Mouse (Mus musculus) MN1 (cell line): ENCODE results near the gene Gart.
A peak's percentile ranks its signal among the peaks of the same experiment; 100 is the strongest.

Experiments
- DNase-seq: peaks from one replicate; pipeline ENCODE4 v3.0.0-alpha.2; 2016; ENCODE audit warnings: low spot score

The Gart gene

GRCm38 (mm10) chr16:91609501-91610245 is 37.1 kb downstream of the Gart start:
- peak; percentile 32 for DNase-seq

GRCm38 (mm10) chr16:91606958-91607357 is 39.8 kb downstream of the Gart start:
- no peak for DNase-seq

- no peak for DNase-seq
Observed at GRCm38 (mm10) chr16:91605156-91605555, 41.6 kb downstream of the Gart start.

GRCm38 (mm10) chr16:91601693-91602092 is 45.1 kb downstream of the Gart start:
- DNase-seq, result no peak

GRCm38 (mm10) chr16:91601081-91601480 is 45.7 kb downstream of the Gart start:
- DNase-seq, result no peak

GRCm38 (mm10) chr16:91599242-91599641 is 47.5 kb downstream of the Gart start:
- no peak for DNase-seq

- peak; percentile 96 for DNase-seq
Observed at GRCm38 (mm10) chr16:91597672-91598010, 49.1 kb downstream of the Gart start, which contains the start of gene Tmem50b. Gene Tmem50b, minus strand, starts transcription at chr16:91597800.

GRCm38 (mm10) chr16:91596779-91597671 is 49.7 kb downstream of the Gart start:
- DNase-seq, result peak; percentile 28

- no peak for DNase-seq
Observed at GRCm38 (mm10) chr16:91596397-91596778, 50.4 kb downstream of the Gart start.

GRCm38 (mm10) chr16:91595076-91595475 is 51.7 kb downstream of the Gart start:
- no peak for DNase-seq

- DNase-seq, result no peak
Observed at GRCm38 (mm10) chr16:91593262-91593661, 53.5 kb downstream of the Gart start.

GRCm38 (mm10) chr16:91592162-91592561 is 54.6 kb downstream of the Gart start:
- DNase-seq, result no peak

- no peak for DNase-seq
Observed at GRCm38 (mm10) chr16:91588703-91589102, 58.0 kb downstream of the Gart start.

- no peak for DNase-seq
Observed at GRCm38 (mm10) chr16:91587730-91588453, 58.9 kb downstream of the Gart start.

- DNase-seq, result no peak
Observed at GRCm38 (mm10) chr16:91586244-91586643, 60.5 kb downstream of the Gart start.

GRCm38 (mm10) chr16:91585617-91586016 is 61.1 kb downstream of the Gart start:
- DNase-seq, result no peak

- no peak for DNase-seq
Observed at GRCm38 (mm10) chr16:91582307-91582706, 64.4 kb downstream of the Gart start.

GRCm38 (mm10) chr16:91578980-91579720 is 67.6 kb downstream of the Gart start:
- DNase-seq, result no peak

GRCm38 (mm10) chr16:91575151-91575550 is 71.6 kb downstream of the Gart start:
- DNase-seq, result no peak
